Mouse (Mus musculus) liver, embryonic 13.5 days (tissue): ENCODE data around the gene Mfsd11. TPM values are rescaled to one million over a fixed set of nuclear protein-coding genes. Genes with fewer than 3 reads are reported as not detected.
"Not testable (repeated sequence)": the region's sequence is repeated elsewhere in the genome, so short reads cannot be mapped to it uniquely, and the experiment has no call there.

Experiments
- ATAC-seq: fragments of 200-750 bp; cut with Nextera tagmentation; 2 replicates; pipeline ENCODE4 v1.8.0; 2017; ENCODE audit warnings: low read depth, mild to moderate bottlenecking, moderate number of reproducible peaks, moderate library complexity
- DNase-seq: peaks from one replicate; pipeline ENCODE4 v3.0.0; 2022
- H3K27ac ChIP-seq: fragments of 300-500 bp; sonication (generic); 2 replicates; pipeline ENCODE4 v1.5.1; 2015; ENCODE audit warnings: moderate library complexity, mild to moderate bottlenecking, inconsistent platforms
- H3K27me3 ChIP-seq: fragments of 300-500 bp; sonication (generic); 2 replicates; pipeline ENCODE4 v1.6.1; 2015; ENCODE audit warnings: mild to moderate bottlenecking, inconsistent platforms
- H3K36me3 ChIP-seq: fragments of 300-500 bp; sonication (generic); 2 replicates; pipeline ENCODE4 v1.6.1; 2015; ENCODE audit warnings: mild to moderate bottlenecking, inconsistent platforms
- H3K4me1 ChIP-seq: fragments of 300-500 bp; sonication (generic); replicated peaks from 2 replicates; pipeline ENCODE4 v1.6.1; 2015; ENCODE audit warnings: inconsistent platforms
- H3K4me2 ChIP-seq: fragments of 300-500 bp; sonication (generic); 2 replicates; pipeline ENCODE4 v1.6.1; 2015; ENCODE audit warnings: inconsistent platforms, mild to moderate bottlenecking, moderate library complexity
- H3K4me3 ChIP-seq: fragments of 300-500 bp; sonication (generic); replicated peaks from 2 replicates; pipeline ENCODE4 v1.5.1; 2015; ENCODE audit warnings: mild to moderate bottlenecking, inconsistent platforms
- H3K9ac ChIP-seq: fragments of 300-500 bp; sonication (generic); 2 replicates; pipeline ENCODE4 v1.6.1; 2015; ENCODE audit warnings: mild to moderate bottlenecking, inconsistent platforms
- H3K9me3 ChIP-seq: fragments of 300-500 bp; sonication (generic); replicated peaks from 2 replicates; pipeline ENCODE4 v1.6.1; 2016; ENCODE audit warnings: inconsistent platforms
- WGBS: fragments of 180-500 bp; shearing (Covaris S2); methylation state at CpG from one replicate; pipeline ENCODE4 v1.1.7; 2015; ENCODE audit not compliant: insufficient replicate concordance; 5-methylcytosine and 5-hydroxymethylcytosine counted together
- polyA plus RNA-seq: library from polyadenylated mRNA; unstranded; fragments of >200 nt; fragmentation: Nextera tagmentation; extraction: Ambion mirVana; gene quantifications from 2 replicates; pipeline ENCODE4 v1.2.1, GENCODE M21; 2015

The Mfsd11 gene
- polyA plus RNA-seq, 1 experiment from 2014 or later, result 10.4 TPM

DNA sequence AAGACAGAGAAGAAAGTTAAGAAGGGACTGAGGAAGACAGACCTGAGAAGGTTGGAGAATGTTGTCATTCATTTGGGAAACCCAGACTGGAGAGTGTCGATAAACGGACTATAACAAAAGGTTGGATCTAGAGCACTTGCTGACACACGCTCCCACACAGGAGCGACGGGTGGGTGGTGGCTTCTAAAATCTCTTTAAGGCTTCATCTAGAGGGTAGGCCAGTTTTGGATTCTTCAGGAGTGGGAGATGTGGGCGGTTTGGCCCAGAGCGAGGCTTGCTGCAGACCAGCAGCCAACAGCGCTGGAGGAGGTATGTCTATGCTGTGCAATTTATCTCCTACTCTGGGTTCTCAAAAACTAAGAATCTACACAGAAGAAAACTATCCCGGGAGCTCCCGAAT lies 29.6 kb upstream of the Mfsd11 start:
- no peak for DNase-seq
- Histone ChIP-seq H3K9me3 (no peaks in the 10 kb centered on the region), H3K4me3 (no peak overlapping the region), H3K27ac (no peak overlapping the region), H3K36me3 (no peaks in the 10 kb centered on the region), H3K4me1 (peaks cover 9% of the 10 kb centered on the region), H3K4me2 (no peak overlapping the region), H3K9ac (no peak overlapping the region), H3K27me3 (peaks cover 23% of the 10 kb centered on the region)
- no peak for ATAC-seq
- WGBS, result 82% methylated on average over 10 of the region's 10 CpGs

DNA sequence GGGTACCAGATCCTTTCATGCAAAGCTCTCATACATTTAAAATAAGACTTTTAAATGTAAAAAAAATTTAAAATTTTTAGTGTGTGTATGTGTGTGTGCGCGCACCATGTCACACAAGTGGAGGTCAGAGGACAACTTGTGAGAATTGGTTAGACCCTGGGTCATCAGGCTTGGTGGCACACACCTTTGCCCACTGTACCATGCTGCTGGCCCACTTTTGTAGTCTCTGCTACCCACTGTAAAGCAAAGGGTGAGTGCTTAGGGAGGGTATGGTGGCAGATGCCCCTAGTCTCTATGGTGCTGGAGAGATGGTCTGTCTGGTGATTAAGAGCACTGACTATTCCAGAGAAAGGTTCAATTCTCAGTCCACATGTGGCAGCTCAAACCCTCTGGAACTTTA lies 29.0 kb upstream of the Mfsd11 start:
- no peak overlapping the region for H3K4me3 ChIP-seq
- no peak for ATAC-seq
- DNase-seq, result no peak
- no peak overlapping the region for H3K4me2 ChIP-seq
- peaks cover 30% of the 10 kb centered on the region for H3K27me3 ChIP-seq
- H3K27ac ChIP-seq, result no peak overlapping the region
- WGBS, result 93% methylated on average over 2 of the region's 2 CpGs
- no peaks in the 10 kb centered on the region for H3K9me3 ChIP-seq
- H3K36me3 ChIP-seq, result no peaks in the 10 kb centered on the region
- peaks cover 15% of the 10 kb centered on the region for H3K4me1 ChIP-seq
- no peak overlapping the region for H3K9ac ChIP-seq

- H3K4me3 ChIP-seq, ATAC-seq, H3K9me3 ChIP-seq, H3K4me2 ChIP-seq, DNase-seq, H3K9ac ChIP-seq, H3K36me3 ChIP-seq, H3K27ac ChIP-seq: not testable (repeated sequence)
- Histone ChIP-seq H3K27me3 (peaks cover 32% of the 10 kb centered on the region), H3K4me1 (peaks cover 19% of the 10 kb centered on the region)
- WGBS, result 81% methylated on average over 10 of the region's 10 CpGs
Measured at GRCm38 (mm10) chr11:116823885-116824284, 28.4 kb upstream of the Mfsd11 start.

DNA sequence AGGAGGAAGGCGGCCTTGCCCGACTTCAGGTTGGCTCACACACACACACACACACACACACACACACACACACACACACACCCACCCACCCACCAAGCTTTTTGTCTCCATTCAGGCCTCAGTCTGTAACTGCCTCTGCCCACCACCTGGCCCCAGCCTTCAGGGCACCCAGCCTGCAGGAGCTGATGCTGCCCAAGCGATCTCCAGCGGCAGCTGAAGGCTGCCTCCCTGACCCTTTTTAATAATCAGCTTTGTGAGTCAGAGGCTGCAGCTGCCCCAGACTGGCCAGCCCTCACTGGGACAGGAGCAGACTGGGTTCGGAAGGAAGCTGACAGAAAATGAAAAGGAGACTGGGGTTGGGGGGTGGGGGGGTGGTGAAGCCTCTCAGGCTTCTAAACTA lies 27.0 kb upstream of the Mfsd11 start:
- Histone ChIP-seq H3K36me3 (no peaks in the 10 kb centered on the region), H3K4me3 (no peak overlapping the region), H3K4me1 (peaks cover 19% of the 10 kb centered on the region), H3K4me2 (no peak overlapping the region), H3K27me3 (peaks cover 32% of the 10 kb centered on the region), H3K9ac (no peak overlapping the region), H3K9me3 (no peaks in the 10 kb centered on the region), H3K27ac (peak overlapping the region; percentile 34)
- ATAC-seq (no peak), DNase-seq (no peak)
- 52% methylated on average over 5 of the region's 5 CpGs for WGBS

DNA sequence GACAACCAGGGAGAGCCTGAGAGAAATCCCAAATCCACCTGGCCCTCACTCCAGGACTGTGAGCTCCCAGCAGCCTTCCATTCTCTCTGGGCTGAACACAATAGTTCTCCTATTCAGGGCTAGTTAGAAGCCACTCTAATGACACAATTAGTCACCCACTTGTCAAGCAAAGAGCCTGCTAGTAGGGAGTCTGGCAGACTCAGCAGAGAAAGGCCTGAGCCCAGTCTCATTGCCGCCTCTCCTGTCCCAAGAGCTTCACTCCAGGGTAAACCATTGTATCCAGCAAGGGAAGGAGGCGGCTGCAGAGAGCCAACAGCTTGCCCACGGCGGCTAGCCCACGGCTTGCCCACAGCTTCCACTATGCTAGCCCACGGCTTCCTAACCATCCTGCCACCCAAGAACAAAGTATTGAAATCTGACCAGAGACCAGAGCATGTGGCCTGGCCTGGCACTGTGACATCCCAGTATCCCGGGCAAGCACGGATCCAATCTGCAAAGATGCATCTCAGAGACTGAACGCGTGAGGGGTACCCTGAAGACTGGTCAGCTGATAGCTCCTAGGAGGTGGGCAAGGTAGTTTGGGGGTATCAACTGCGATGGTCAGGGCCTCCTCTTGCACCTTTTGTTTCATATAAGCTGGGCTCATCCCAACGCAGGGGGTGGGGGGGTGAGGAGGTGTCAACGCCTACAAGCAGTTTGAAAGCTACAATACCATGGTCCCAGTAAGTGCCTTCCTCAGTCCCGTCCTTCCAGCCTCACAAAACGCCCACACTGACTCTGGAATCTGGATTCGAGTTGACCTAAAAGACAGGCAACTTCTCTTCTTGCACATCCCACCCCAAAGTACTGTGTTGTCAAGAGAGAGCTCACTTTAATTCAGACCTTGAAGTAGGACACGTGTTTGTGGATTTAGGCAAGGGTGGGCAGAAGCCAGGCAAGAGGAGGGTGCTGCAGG lies 25.4 kb upstream of the Mfsd11 start:
- no peaks in the 10 kb centered on the region for H3K36me3 ChIP-seq
- peaks cover 19% of the 10 kb centered on the region for H3K4me1 ChIP-seq
- H3K4me2 ChIP-seq, result peak overlapping the region; percentile 82
- no peak for ATAC-seq
- no peak for DNase-seq
- WGBS, result 51% methylated on average over 17 of the region's 17 CpGs
- no peaks in the 10 kb centered on the region for H3K9me3 ChIP-seq
- 0 out of 2 replicates have a peak overlapping the region, but pooled peaks have one; percentile 73 for H3K9ac ChIP-seq
- H3K27me3 ChIP-seq, result peaks cover 32% of the 10 kb centered on the region
- peak overlapping the region; percentile 63 for H3K4me3 ChIP-seq
- no peak overlapping the region for H3K27ac ChIP-seq

DNA sequence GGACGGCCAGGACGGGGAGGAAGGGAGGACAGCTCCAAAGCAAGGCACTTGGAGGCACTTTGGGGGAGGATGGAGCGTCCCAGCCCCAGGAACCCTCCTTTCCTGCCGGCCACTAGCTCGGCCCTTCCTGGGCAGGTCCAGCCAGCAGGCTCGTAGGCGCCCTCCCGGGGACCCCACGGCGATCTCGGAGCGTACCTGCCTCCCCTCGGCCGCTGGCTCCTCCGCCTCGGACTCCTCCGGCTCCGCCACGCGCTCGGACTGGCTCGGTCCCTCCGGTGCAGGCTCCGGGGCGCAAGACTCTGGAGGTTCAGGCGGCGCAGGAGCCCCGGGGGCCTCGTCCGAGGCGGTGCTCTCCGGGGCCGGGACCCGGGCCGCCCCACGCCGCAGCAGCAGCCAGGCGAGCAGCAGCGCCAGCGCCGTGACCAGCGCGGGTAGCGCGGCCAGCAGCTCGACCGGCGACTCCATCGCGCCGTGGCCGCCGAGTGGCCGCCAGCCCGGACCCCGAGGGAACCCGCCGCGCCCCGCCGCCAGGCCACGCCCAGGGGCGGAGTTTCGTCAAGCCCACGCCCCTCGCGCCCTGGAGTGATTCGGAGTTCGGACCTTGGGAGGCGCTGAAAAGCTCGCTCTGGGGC lies 24.6 kb upstream of the Mfsd11 start, which contains the start of gene Mxra7:
TSS of gene Mxra7 (minus strand) at position 513 of the 632 bp plus-strand sequence.
- DNase-seq, result peak; percentile 67
- Histone ChIP-seq H3K4me2 (peak within 1 kb of the TSS; percentile 82), H3K4me3 (peak within 1 kb of the TSS; percentile 63), H3K27ac (no peak within 1 kb of the TSS), H3K4me1 (peaks cover 19% of the 10 kb centered on the region), H3K9me3 (no peaks in the 10 kb centered on the region), H3K27me3 (peaks cover 32% of the 10 kb centered on the region), H3K36me3 (peaks cover 1% of the 10 kb centered on the region; the same call in 1 of the 2 replicates), H3K9ac (peak within 1 kb of the TSS; percentile 73)
- peak; percentile 61 for ATAC-seq
- WGBS, result 1% methylated on average over 69 of the region's 71 CpGs

DNA sequence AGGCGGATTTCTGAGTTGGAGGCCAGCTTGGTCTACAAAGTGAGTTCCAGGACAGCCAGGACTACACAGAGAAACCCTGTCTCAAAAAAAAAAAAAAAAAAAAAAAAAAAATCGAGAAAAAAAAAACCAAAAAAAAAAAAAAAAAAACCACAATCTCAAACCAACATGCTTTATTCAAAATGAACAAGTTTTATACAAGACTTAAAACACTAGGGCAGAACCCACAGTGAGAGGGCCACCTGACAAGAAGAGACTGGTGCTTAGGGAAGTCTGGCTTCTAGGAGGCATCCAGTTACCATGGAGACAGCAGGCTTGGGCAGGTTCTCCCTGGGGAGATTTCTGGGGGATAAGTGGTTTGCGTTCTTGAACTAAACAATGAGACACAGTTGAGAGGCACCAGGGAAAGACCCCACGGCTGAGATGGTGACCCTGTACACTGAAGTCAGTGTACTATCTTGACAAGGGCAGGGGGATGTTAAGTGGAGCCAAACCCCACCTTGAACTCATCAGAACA lies 20.0 kb upstream of the Mfsd11 start:
- DNase-seq, result no peak
- H3K4me2 ChIP-seq, result no peak overlapping the region
- no peaks in the 10 kb centered on the region for H3K9me3 ChIP-seq
- no peak overlapping the region for H3K27ac ChIP-seq
- no peak for ATAC-seq
- H3K27me3 ChIP-seq, result peaks cover 12% of the 10 kb centered on the region
- 46% methylated on average over 4 of the region's 4 CpGs for WGBS
- no peak overlapping the region for H3K4me3 ChIP-seq
- H3K9ac ChIP-seq, result no peak overlapping the region
- peaks cover 47% of the 10 kb centered on the region for H3K36me3 ChIP-seq
- H3K4me1 ChIP-seq, result peaks cover 16% of the 10 kb centered on the region

DNA sequence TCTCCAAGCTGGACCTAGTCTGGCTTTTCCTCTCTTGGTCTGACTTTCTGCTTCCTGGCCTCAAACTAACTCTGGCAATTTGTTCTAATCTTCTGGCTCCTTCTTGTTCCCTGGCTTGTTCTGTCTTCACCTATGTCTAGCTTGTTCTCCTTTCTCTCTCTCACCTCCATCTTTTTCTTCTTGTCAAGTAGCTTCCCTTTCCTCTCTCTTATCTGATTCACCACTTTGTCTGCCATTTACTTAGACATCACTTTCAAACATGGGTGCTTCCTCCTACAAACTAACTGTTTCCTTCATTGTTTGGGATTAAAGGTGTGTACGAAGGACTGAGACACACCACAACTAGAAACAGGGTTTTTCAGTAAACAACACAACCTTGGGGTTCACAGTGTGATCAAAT lies 17.3 kb upstream of the Mfsd11 start:
- Histone ChIP-seq H3K9ac (no peak overlapping the region), H3K36me3 (peaks cover 74% of the 10 kb centered on the region), H3K9me3 (no peaks in the 10 kb centered on the region), H3K4me2 (no peak overlapping the region), H3K4me3 (no peak overlapping the region), H3K4me1 (peaks cover 14% of the 10 kb centered on the region), H3K27me3 (no peaks in the 10 kb centered on the region), H3K27ac (no peak overlapping the region)
- WGBS, result 72% methylated on average over 1 of the region's 1 CpGs
- DNase-seq (no peak), ATAC-seq (no peak)

DNA sequence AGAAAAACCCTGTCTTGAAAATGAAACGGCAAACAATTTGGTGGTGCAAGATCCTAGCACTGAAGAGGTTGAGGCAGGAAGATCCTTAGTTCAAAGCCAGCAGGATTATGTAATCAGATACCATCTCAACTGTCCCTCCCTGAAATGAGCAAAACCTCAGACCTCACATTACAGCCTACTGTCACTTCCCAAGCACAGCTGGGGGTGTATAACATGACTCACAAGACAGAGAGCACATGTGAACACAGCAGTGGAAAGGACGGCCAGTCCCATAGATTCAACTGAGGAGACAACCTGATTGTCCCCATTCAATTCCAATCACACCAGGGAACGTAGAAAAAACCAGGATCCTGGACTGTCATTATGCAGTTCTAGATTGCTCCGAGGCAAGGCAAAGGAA lies 16.0 kb upstream of the Mfsd11 start:
- DNase-seq (no peak), ATAC-seq (no peak)
- Histone ChIP-seq H3K4me1 (peaks cover 27% of the 10 kb centered on the region), H3K4me3 (no peak overlapping the region), H3K27ac (no peak overlapping the region), H3K9ac (no peak overlapping the region), H3K36me3 (peaks cover 87% of the 10 kb centered on the region), H3K27me3 (no peaks in the 10 kb centered on the region), H3K9me3 (no peaks in the 10 kb centered on the region), H3K4me2 (no peak overlapping the region)
- 87% methylated on average over 4 of the region's 4 CpGs for WGBS

DNA sequence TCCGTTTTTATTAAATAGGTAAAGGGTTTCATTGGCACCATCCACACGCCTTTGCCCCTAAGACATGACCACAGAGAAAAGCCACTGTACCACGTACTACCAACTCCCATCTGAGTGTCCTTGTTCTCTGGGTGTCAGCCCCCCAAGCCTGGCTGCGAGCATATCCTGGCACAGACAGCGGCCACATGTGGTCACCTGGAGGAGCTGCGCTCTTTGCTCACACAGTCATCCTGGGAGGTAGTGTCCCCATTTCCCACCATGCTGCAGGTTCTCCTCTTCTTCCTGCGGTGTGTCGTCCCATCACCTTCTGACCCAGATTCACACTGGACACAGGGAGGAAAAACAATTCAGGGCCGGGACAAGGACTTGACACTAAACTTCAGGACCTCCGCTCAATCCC lies 14.8 kb upstream of the Mfsd11 start:
- no peak for ATAC-seq
- Histone ChIP-seq H3K9me3 (no peaks in the 10 kb centered on the region), H3K27me3 (no peaks in the 10 kb centered on the region), H3K27ac (no peak overlapping the region), H3K4me2 (no peak overlapping the region), H3K9ac (no peak overlapping the region), H3K36me3 (peaks cover 92% of the 10 kb centered on the region), H3K4me1 (peaks cover 36% of the 10 kb centered on the region), H3K4me3 (no peak overlapping the region)
- 91% methylated on average over 10 of the region's 10 CpGs for WGBS
- DNase-seq, result no peak

- Histone ChIP-seq H3K36me3 (peaks cover 78% of the 10 kb centered on the region), H3K27me3 (no peaks in the 10 kb centered on the region), H3K4me2 (no peak overlapping the region), H3K9ac (no peak overlapping the region), H3K4me3 (no peak overlapping the region), H3K9me3 (no peaks in the 10 kb centered on the region), H3K27ac (no peak overlapping the region; the same call in 1 of the 2 replicates), H3K4me1 (peaks cover 38% of the 10 kb centered on the region)
- no peak for DNase-seq
- 87% methylated on average over 14 of the region's 14 CpGs for WGBS
- no peak for ATAC-seq
Measured at GRCm38 (mm10) chr11:116838936-116839335, 13.3 kb upstream of the Mfsd11 start.
